Mouse (Mus musculus): ENCODE results near the gene Mark3. TPM values are rescaled to one million over a fixed set of nuclear protein-coding genes. Genes with fewer than 3 reads are reported as not detected.

Gene Mark3
- polyA plus RNA-seq, 1 experiment from 2014 or later: 9.2 TPM

DNA sequence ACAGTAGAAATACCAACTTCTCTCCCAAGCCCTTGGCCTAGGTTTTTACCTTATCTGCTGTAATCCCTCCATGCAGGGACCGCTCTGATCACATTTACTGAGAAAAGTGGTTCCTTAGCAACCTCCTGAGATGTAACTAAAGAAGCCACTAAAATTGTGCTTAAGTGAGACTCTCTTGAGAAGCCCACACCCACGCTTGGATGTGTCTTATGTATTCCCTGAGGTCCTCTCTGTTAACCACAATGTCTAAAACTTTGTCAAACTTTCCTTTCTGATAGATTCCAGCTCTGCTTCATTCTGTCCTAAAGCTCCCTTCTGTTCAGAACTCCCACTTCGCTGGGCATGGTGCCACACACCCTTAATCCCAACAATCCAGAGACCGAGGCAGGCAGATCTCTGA, 125.2 kb downstream of the Mark3 start:
- no peak overlapping the region for H3K9ac ChIP-seq (ENCODE audit: low read depth, low read length)
- H3K4me3 ChIP-seq (ENCODE audit: low read depth, low read length): no peak overlapping the region
- H3K27ac ChIP-seq (ENCODE audit: low read length): no peak overlapping the region
- H3K4me2 ChIP-seq (ENCODE audit: low read depth, low read length): no peak overlapping the region
- H3K4me1 ChIP-seq (ENCODE audit: control insufficient read depth, low read depth, low read length): peaks cover 3% of the 10 kb centered on the region; the same call in 1 of the 2 replicates
- no peaks in the 10 kb centered on the region for H3K9me3 ChIP-seq (replicated peaks; ENCODE audit: control insufficient read depth, low read length)
- no peak for ATAC-seq (ENCODE audit: low read depth)
- H3K36me3 ChIP-seq (ENCODE audit: control insufficient read depth, insufficient read depth): no peaks in the 10 kb centered on the region
- no peaks in the 10 kb centered on the region for H3K27me3 ChIP-seq (ENCODE audit: control insufficient read depth, insufficient read depth, low read depth, low read length)
- WGBS (ENCODE audit: insufficient replicate concordance): 64% methylated on average over 4 of the region's 4 CpGs

DNA sequence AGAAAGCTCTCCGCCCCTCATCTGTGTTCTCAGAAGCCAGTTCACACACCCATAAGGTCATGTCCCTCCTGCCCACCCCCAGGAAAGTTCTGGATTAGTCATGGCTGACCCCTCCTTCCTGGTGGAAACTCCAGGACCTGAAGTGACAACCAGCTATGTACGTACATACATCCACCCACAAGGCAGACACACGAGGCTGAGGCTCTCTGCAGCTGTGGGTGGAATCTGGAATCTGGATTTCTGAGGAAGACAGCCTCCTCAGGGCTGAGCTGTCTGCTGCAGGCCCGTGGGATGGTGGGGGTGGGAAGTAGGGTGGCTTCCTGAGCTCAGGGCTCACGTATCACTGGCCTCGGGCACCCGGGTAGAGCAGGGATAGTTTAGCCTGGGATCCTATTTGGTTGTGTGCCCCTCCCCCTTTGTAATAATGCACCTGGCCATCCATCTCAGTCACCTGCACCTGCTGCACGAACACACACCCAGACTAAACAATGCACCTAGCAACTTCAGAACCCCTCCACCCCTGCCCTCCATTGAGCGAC, 126.7 kb downstream of the Mark3 start:
- WGBS (ENCODE audit: insufficient replicate concordance): 59% methylated on average over 9 of the region's 9 CpGs

DNA sequence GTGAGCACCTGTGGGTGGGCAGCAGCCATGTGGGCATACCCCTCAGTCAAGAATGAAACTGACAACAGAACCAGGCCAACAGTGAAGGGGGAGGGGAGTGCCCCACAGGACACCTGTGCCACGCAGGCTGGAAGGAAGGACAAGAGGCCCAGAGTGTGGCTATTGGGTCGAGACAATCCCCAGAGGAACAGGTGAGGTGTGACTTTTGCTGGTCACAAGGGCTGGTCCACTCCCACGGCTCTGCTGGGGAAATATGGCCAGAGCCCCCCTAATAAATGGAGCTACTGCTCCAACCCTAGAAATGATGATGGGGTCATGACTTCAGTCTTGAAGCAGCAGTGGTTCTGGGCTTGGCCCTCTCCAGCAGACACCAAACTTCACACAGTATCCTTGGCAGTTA, 129.0 kb downstream of the Mark3 start:
- WGBS (ENCODE audit: insufficient replicate concordance): 59% methylated on average over 3 of the region's 3 CpGs
- H3K9me3 ChIP-seq (replicated peaks; ENCODE audit: control insufficient read depth, low read length): no peaks in the 10 kb centered on the region
- no peak overlapping the region for H3K9ac ChIP-seq (ENCODE audit: low read depth, low read length)
- H3K4me1 ChIP-seq (ENCODE audit: control insufficient read depth, low read depth, low read length): no peaks in the 10 kb centered on the region
- no peaks in the 10 kb centered on the region for H3K27me3 ChIP-seq (ENCODE audit: control insufficient read depth, insufficient read depth, low read depth, low read length)
- H3K36me3 ChIP-seq (ENCODE audit: control insufficient read depth, insufficient read depth): no peaks in the 10 kb centered on the region
- ATAC-seq (ENCODE audit: low read depth): no peak
- H3K4me3 ChIP-seq (ENCODE audit: low read depth, low read length): no peak overlapping the region
- no peak overlapping the region for H3K27ac ChIP-seq (ENCODE audit: low read length)
- H3K4me2 ChIP-seq (ENCODE audit: low read depth, low read length): no peak overlapping the region

More for the DNA sequence above, 126.7 kb downstream of the Mark3 start:
- Histone ChIP-seq H3K4me3 (ENCODE audit: low read depth, low read length) (no peak overlapping the region), H3K4me1 (ENCODE audit: control insufficient read depth, low read depth, low read length) (no peaks in the 10 kb centered on the region), H3K4me2 (ENCODE audit: low read depth, low read length) (no peak overlapping the region), H3K36me3 (ENCODE audit: control insufficient read depth, insufficient read depth) (no peaks in the 10 kb centered on the region), H3K9ac (ENCODE audit: low read depth, low read length) (no peak overlapping the region), H3K9me3 (replicated peaks; ENCODE audit: control insufficient read depth, low read length) (no peaks in the 10 kb centered on the region), H3K27me3 (ENCODE audit: control insufficient read depth, insufficient read depth, low read depth, low read length) (no peaks in the 10 kb centered on the region), H3K27ac (ENCODE audit: low read length) (no peak overlapping the region)
- ATAC-seq (ENCODE audit: low read depth): no peak

DNA sequence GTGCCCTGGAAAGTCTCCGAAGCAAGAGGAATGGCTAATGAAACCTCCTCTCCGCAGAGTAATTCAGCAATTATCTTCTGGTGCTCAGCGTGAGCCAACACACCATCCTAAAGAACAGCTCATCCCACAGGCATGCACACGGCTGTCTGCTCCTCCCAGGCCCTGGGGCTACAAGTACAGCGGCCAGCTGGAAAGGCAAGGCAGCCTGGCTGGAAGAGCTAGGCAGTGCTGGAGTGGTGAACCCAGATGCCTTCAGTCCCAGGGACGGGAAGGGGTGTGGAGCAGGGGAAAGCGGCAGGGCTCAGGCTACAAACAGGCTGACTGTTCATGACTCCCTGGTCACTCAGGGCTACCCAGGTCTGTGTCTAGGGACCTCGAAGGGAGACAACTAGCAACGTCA, 130.3 kb downstream of the Mark3 start:
- Histone ChIP-seq H3K27ac (ENCODE audit: low read length) (no peak overlapping the region), H3K4me2 (ENCODE audit: low read depth, low read length) (no peak overlapping the region), H3K27me3 (ENCODE audit: control insufficient read depth, insufficient read depth, low read depth, low read length) (no peaks in the 10 kb centered on the region), H3K9me3 (replicated peaks; ENCODE audit: control insufficient read depth, low read length) (no peaks in the 10 kb centered on the region), H3K4me1 (ENCODE audit: control insufficient read depth, low read depth, low read length) (no peaks in the 10 kb centered on the region), H3K4me3 (ENCODE audit: low read depth, low read length) (no peak overlapping the region), H3K36me3 (ENCODE audit: control insufficient read depth, insufficient read depth) (peaks cover 10% of the 10 kb centered on the region), H3K9ac (ENCODE audit: low read depth, low read length) (no peak overlapping the region)
- WGBS (ENCODE audit: insufficient replicate concordance): 64% methylated on average over 9 of the region's 9 CpGs
- no peak for ATAC-seq (ENCODE audit: low read depth)

DNA sequence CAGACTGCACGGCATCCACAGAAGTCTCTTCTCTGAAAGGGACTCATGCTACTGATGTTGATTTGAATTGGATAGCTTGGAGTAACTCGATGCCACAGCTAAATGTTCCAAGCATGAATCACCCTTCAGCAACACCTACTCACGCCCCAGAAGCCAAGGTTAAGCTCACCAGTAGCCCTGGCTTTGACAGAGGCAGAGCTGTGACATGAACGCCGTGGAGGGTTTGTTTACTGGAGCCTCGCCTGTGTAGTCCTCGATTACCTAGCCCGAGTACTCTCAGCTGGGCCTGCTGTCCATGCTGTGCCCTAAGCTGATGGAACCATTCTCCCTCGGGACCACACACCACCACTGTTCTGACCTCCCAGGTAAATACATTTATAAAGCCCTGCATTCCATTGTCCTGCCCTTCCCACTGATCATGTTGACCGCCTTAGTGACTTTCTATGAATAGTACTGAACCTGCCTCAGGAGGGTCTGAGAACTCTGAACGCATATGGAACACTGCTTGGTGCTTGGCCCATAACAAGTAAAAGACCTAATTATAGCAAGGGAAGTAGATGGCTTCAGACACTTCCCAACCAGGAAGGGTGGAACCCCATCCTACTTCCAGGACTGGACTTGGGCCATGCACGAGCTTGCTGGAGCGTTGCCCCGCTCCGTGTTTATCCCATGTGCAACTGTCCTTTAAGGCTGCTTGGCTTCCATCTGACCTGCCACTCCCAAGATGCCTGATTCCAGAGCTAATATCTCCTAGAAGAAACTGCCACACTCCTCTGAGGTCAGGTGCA, 131.1 kb downstream of the Mark3 start:
- Histone ChIP-seq H3K27ac (ENCODE audit: low read length) (no peak overlapping the region), H3K9ac (ENCODE audit: low read depth, low read length) (no peak overlapping the region)
- WGBS (ENCODE audit: insufficient replicate concordance): 61% methylated on average over 15 of the region's 15 CpGs

More for the DNA sequence above, 131.1 kb downstream of the Mark3 start:
- Histone ChIP-seq H3K4me1 (ENCODE audit: control insufficient read depth, low read depth, low read length) (no peaks in the 10 kb centered on the region), H3K4me2 (ENCODE audit: low read depth, low read length) (no peak overlapping the region), H3K4me3 (ENCODE audit: low read depth, low read length) (no peak overlapping the region), H3K9me3 (replicated peaks; ENCODE audit: control insufficient read depth, low read length) (no peaks in the 10 kb centered on the region), H3K27me3 (ENCODE audit: control insufficient read depth, insufficient read depth, low read depth, low read length) (no peaks in the 10 kb centered on the region), H3K36me3 (ENCODE audit: control insufficient read depth, insufficient read depth) (peaks cover 16% of the 10 kb centered on the region)
- ATAC-seq (ENCODE audit: low read depth): 0 out of 2 replicates have a peak, but pooled peaks have one; percentile 27

Other genes starting within 250 kb of the Mark3 start
- gene Cdc42bpb, start 196.8 kb upstream of the Mark3 start, polyA plus RNA-seq (2015; fragmentation: Nextera tagmentation; extraction: Ambion mirVana): 8.1 and 10.1 TPM in 2 replicates
- not detected in 2 replicates for gene Lbhd2, start 167.7 kb upstream of the Mark3 start, polyA plus RNA-seq (2015; fragmentation: Nextera tagmentation; extraction: Ambion mirVana)
- gene Exoc3l4, start 157.5 kb upstream of the Mark3 start, polyA plus RNA-seq (2015; fragmentation: Nextera tagmentation; extraction: Ambion mirVana): 23.4 and 28.5 TPM in 2 replicates
- gene Tnfaip2, start 132.1 kb upstream of the Mark3 start, polyA plus RNA-seq (2015; fragmentation: Nextera tagmentation; extraction: Ambion mirVana): 71.9 and 77.2 TPM in 2 replicates
- 0.46 and 0.52 TPM in 2 replicates for gene Gm266, start 88.7 kb upstream of the Mark3 start, polyA plus RNA-seq (2015; fragmentation: Nextera tagmentation; extraction: Ambion mirVana)
- 522 and 558 TPM in 2 replicates for gene Eif5, start 36.5 kb upstream of the Mark3 start, polyA plus RNA-seq (2015; fragmentation: Nextera tagmentation; extraction: Ambion mirVana)
- 39.2 and 44.8 TPM in 2 replicates for gene Ckb, start 97.8 kb downstream of the Mark3 start, polyA plus RNA-seq (2015; fragmentation: Nextera tagmentation; extraction: Ambion mirVana)
- 3.7 and 4.6 TPM in 2 replicates for gene Trmt61a, start 103.6 kb downstream of the Mark3 start, polyA plus RNA-seq (2015; fragmentation: Nextera tagmentation; extraction: Ambion mirVana)
- gene Bag5, start 138.7 kb downstream of the Mark3 start, polyA plus RNA-seq (2015; fragmentation: Nextera tagmentation; extraction: Ambion mirVana): 14.1 and 14.4 TPM in 2 replicates
- gene Apopt1, start 138.7 kb downstream of the Mark3 start, polyA plus RNA-seq (2015; fragmentation: Nextera tagmentation; extraction: Ambion mirVana): 17.5 TPM in 2 replicates
- 14.5 and 14.6 TPM in 2 replicates for gene Klc1, start 184.3 kb downstream of the Mark3 start, polyA plus RNA-seq (2015; fragmentation: Nextera tagmentation; extraction: Ambion mirVana)
- 3.5 and 5.0 TPM in 2 replicates for gene Xrcc3, start 239.3 kb downstream of the Mark3 start, polyA plus RNA-seq (2015; fragmentation: Nextera tagmentation; extraction: Ambion mirVana)
- gene Zfyve21, start 239.6 kb downstream of the Mark3 start, polyA plus RNA-seq (2015; fragmentation: Nextera tagmentation; extraction: Ambion mirVana): 70.7 and 76.8 TPM in 2 replicates

Measured in liver, embryonic 16.5 days (tissue).